Comparison of ENCODE assay signal across 8 mouse cellular contexts in the genomic region with DNA sequence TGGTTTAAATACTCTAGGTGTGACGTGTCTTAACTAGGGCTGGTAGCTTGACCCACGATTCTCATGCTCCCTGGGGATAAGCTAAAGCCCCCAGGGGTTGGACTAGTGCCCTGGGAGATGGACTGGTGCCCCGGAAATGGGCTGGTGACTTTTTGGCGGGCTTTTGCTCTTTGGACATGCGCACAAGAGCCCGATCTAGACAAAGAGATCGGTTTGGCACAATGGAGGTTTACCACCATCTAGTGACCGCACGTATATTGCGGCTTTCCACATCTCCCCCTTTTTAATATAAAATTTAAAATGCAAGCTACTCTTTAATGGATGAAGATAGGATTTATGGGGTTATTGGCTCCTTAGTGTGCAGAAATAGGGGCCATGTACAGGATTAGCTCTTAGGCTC. TPM values are rescaled to one million over a fixed set of nuclear protein-coding genes. Genes with fewer than 3 reads are reported as not detected.
DNase-seq lines count a peak whose midpoint lies in the region; ATAC-seq and TF ChIP-seq lines count a peak whose summit lies in the region.
"Not testable (repeated sequence)": the region's sequence is repeated elsewhere in the genome, so short reads cannot be mapped to it uniquely, and the experiment has no call there.

No protein-coding gene starts in this region.

- not testable (repeated sequence) for TF ChIP-seq EP300 in heart, postnatal 0 days (IDR thresholded peaks at IDR 0.05; ENCODE audit: low read depth)

- H3K4me1 ChIP-seq in cerebellum, adult 2 months (ENCODE audit: control insufficient read depth, insufficient read depth, low read length); heart, postnatal 0 days (ENCODE audit: control insufficient read depth, insufficient read depth); kidney, postnatal 0 days (replicated peaks; ENCODE audit: insufficient read depth, low read length); liver, adult 2 months (ENCODE audit: control insufficient read depth, insufficient read depth, low read length); midbrain, postnatal 0 days (ENCODE audit: insufficient read depth, low read length): not testable (repeated sequence)

- 0 out of 2 replicates have a peak, but pooled peaks have one; percentile 9 for TF ChIP-seq CTCF in cerebellum, adult 2 months (IDR thresholded peaks at IDR 0.05; ENCODE audit: borderline replicate concordance, insufficient read depth, low read depth, low read length)
- TF ChIP-seq CTCF in heart, postnatal 0 days (IDR thresholded peaks at IDR 0.05; ENCODE audit: low read depth), result peak; percentile 16; the same call in 1 of the 2 replicates
- peak; percentile 16; the same call in 1 of the 2 replicates for TF ChIP-seq CTCF in kidney, postnatal 0 days (IDR thresholded peaks at IDR 0.05; ENCODE audit: low read depth)
- TF ChIP-seq CTCF in liver, adult 2 months (IDR thresholded peaks at IDR 0.05; ENCODE audit: low read depth, low read length), result 0 out of 2 replicates have a peak, but pooled peaks have one; percentile 8
- peak; percentile 32 for TF ChIP-seq CTCF in midbrain, postnatal 0 days (IDR thresholded peaks at IDR 0.05)

- not testable (repeated sequence) for ATAC-seq in heart, postnatal 0 days (ENCODE audit: insufficient read depth, low read depth); kidney, postnatal 0 days (replicated peaks; ENCODE audit: low FRiP score, low read depth); midbrain, postnatal 0 days (ENCODE audit: low FRiP score)

- DNase-seq in 416B (ENCODE audit: low read depth), result peak; percentile 77
- DNase-seq in MN1 (ENCODE audit: low spot score), result peak; percentile 16
- DNase-seq in cerebellum, adult 2 months; heart, postnatal 0 days (ENCODE audit: low spot score); kidney, postnatal 0 days (ENCODE audit: low spot score); liver, adult 2 months (ENCODE audit: extremely low read depth, low read depth, low spot score); midbrain, postnatal 0 days (ENCODE audit: low spot score): not testable (repeated sequence)
- DNase-seq in thymus, postnatal 14 days, result peak; percentile 7

- H3K27me3 ChIP-seq in cerebellum, adult 2 months (ENCODE audit: control insufficient read depth, insufficient read depth, low read length); heart, postnatal 0 days (ENCODE audit: control insufficient read depth, insufficient read depth, low read length); kidney, postnatal 0 days (ENCODE audit: insufficient read depth, low read length); liver, adult 2 months (ENCODE audit: control insufficient read depth, insufficient read depth, low read length); midbrain, postnatal 0 days (ENCODE audit: insufficient read depth, low read length): not testable (repeated sequence)

- H3K4me2 ChIP-seq in heart, postnatal 0 days (ENCODE audit: low read depth, low read length); kidney, postnatal 0 days (ENCODE audit: low read length); midbrain, postnatal 0 days (ENCODE audit: low read depth, low read length, poor library complexity, severe bottlenecking): not testable (repeated sequence)

- not testable (repeated sequence) for H3K4me3 ChIP-seq in cerebellum, adult 2 months (replicated peaks; ENCODE audit: insufficient read depth, low read depth, low read length); heart, postnatal 0 days (ENCODE audit: low read depth, low read length); kidney, postnatal 0 days (replicated peaks; ENCODE audit: low read depth, low read length); liver, adult 2 months (ENCODE audit: insufficient read depth, low read depth, low read length); midbrain, postnatal 0 days (ENCODE audit: low read depth, low read length)

- TF ChIP-seq POLR2A in cerebellum, adult 2 months (IDR thresholded peaks at IDR 0.05; ENCODE audit: borderline replicate concordance, insufficient read depth, low read length); liver, adult 2 months (IDR thresholded peaks at IDR 0.05; ENCODE audit: extremely low read depth, insufficient read depth, low read length): not testable (repeated sequence)

- H3K9ac ChIP-seq in heart, postnatal 0 days (replicated peaks; ENCODE audit: low read depth, low read length); kidney, postnatal 0 days (ENCODE audit: low read depth, low read length); liver, adult 2 months (ENCODE audit: low read depth, low read length); midbrain, postnatal 0 days (replicated peaks; ENCODE audit: low read length, poor library complexity, severe bottlenecking): not testable (repeated sequence)

- H3K36me3 ChIP-seq in heart, postnatal 0 days (replicated peaks; ENCODE audit: control insufficient read depth, insufficient read depth, low read length); kidney, postnatal 0 days (ENCODE audit: insufficient read depth, low read length); liver, adult 2 months (ENCODE audit: control insufficient read depth, insufficient read depth, low read length); midbrain, postnatal 0 days (ENCODE audit: insufficient read depth, low read length): not testable (repeated sequence)

- not testable (repeated sequence) for H3K9me3 ChIP-seq in heart, postnatal 0 days (replicated peaks; ENCODE audit: control insufficient read depth, low read length); kidney, postnatal 0 days (replicated peaks; ENCODE audit: low read length); midbrain, postnatal 0 days (ENCODE audit: low read length)

- H3K27ac ChIP-seq in cerebellum, adult 2 months (ENCODE audit: insufficient read depth, low read length); heart, postnatal 0 days (ENCODE audit: low read depth); kidney, postnatal 0 days; liver, adult 2 months (replicated peaks; ENCODE audit: insufficient read depth, low read depth, low read length); midbrain, postnatal 0 days (ENCODE audit: low read depth, low read length): not testable (repeated sequence)

- WGBS in cerebellum, adult 2 months, result 68% methylated on average over 10 of the region's 10 CpGs
- WGBS in heart, postnatal 0 days, result 82% methylated on average over 10 of the region's 10 CpGs
- 87% methylated on average over 10 of the region's 10 CpGs for WGBS in kidney, postnatal 0 days
- 80% methylated on average over 10 of the region's 10 CpGs for WGBS in liver, adult 2 months
- WGBS in midbrain, postnatal 0 days, result 82% methylated on average over 10 of the region's 10 CpGs

- not testable (repeated sequence) for H3K79me2 ChIP-seq in liver, adult 2 months (ENCODE audit: control insufficient read depth, insufficient read depth, low read length)

RNA-seq across cellular contexts. Expression of a gene that starts 19.5 kb away (rescaled TPM):
- 37.5 and 38.5 TPM in 2 replicates for polyA plus RNA-seq in cerebellum, adult 2 months (2012; rRNA removed)
- total RNA-seq in heart, postnatal 0 days (2014; rRNA removed; ENCODE audit: low replicate concordance), result 0.73 and 2.5 TPM in 2 replicates
- 9.5 and 9.6 TPM in 2 replicates for polyA plus RNA-seq in heart, postnatal 0 days (2015; fragmentation: Nextera tagmentation; extraction: Ambion mirVana)
- polyA plus RNA-seq in kidney, postnatal 0 days (2015; fragmentation: Nextera tagmentation; extraction: Ambion mirVana), result 22.2 and 25.7 TPM in 2 replicates
- total RNA-seq in liver, adult 2 months (2014; rRNA removed), result 2.7 and 7.2 TPM in 2 replicates
- polyA plus RNA-seq in liver, adult 2 months (2012; rRNA removed), result 1.5 and 2.0 TPM in 2 replicates
- total RNA-seq in midbrain, postnatal 0 days (2014; rRNA removed), result 9.6 and 24.9 TPM in 2 replicates
- 14.1 and 16.7 TPM in 2 replicates for polyA plus RNA-seq in midbrain, postnatal 0 days (2015; fragmentation: Nextera tagmentation; extraction: Ambion mirVana)

RNA-seq across cellular contexts. Expression of a gene that starts 56.5 kb away (rescaled TPM):
- polyA plus RNA-seq in cerebellum, adult 2 months (2012; rRNA removed), result 1.6 and 2.1 TPM in 2 replicates
- total RNA-seq in heart, postnatal 0 days (2014; rRNA removed; ENCODE audit: low replicate concordance), result 0.12 TPM in 1 of 2 replicates, not detected in the other
- 1.4 and 1.8 TPM in 2 replicates for polyA plus RNA-seq in heart, postnatal 0 days (2015; fragmentation: Nextera tagmentation; extraction: Ambion mirVana)
- polyA plus RNA-seq in kidney, postnatal 0 days (2015; fragmentation: Nextera tagmentation; extraction: Ambion mirVana), result 2.7 and 3.0 TPM in 2 replicates
- total RNA-seq in liver, adult 2 months (2014; rRNA removed), result 0.54 and 0.65 TPM in 2 replicates
- polyA plus RNA-seq in liver, adult 2 months (2012; rRNA removed), result not detected in 2 replicates
- total RNA-seq in midbrain, postnatal 0 days (2014; rRNA removed), result not detected in 2 replicates
- polyA plus RNA-seq in midbrain, postnatal 0 days (2015; fragmentation: Nextera tagmentation; extraction: Ambion mirVana), result 2.7 and 2.8 TPM in 2 replicates
